Mouse (Mus musculus) bone marrow macrophage, adult 2 months (primary cell): ENCODE data around the gene Cxcr1. TPM values are rescaled to one million over a fixed set of nuclear protein-coding genes. Genes with fewer than 3 reads are reported as not detected.

Experiments
- H3K27ac ChIP-seq: 2 replicates; pipeline ENCODE4 v1.5.1; 2012; ENCODE audit warnings: low read depth, low read length; ENCODE audit not compliant: insufficient read depth
- H3K4me1 ChIP-seq: 2 replicates; pipeline ENCODE4 v1.6.1; 2012; ENCODE audit warnings: low read length; ENCODE audit not compliant: control insufficient read depth, insufficient read depth
- H3K4me3 ChIP-seq: 2 replicates; pipeline ENCODE4 v1.5.1; 2012; ENCODE audit warnings: mild to moderate bottlenecking, low read length, moderate library complexity; ENCODE audit not compliant: insufficient read depth
- CTCF ChIP-seq: IDR thresholded peaks from 2 replicates; pipeline ENCODE4 v1.5.1; 2012; ENCODE audit warnings: low read depth, mild to moderate bottlenecking, low read length, moderate library complexity
- POLR2A ChIP-seq: IDR thresholded peaks from 2 replicates; pipeline ENCODE4 v1.6.1; 2012; ENCODE audit warnings: mild to moderate bottlenecking, low read depth, low read length, borderline replicate concordance
- polyA plus RNA-seq: library from polyadenylated mRNA; stranded (reverse); fragments of >200 nt; gene quantifications from 2 replicates; pipeline ENCODE4 v1.2.4, GENCODE M21; 2012; ENCODE audit not compliant: missing spikeins, insufficient read depth, insufficient read length

Cxcr1 gene
- polyA plus RNA-seq, 1 experiment = not detected

DNA sequence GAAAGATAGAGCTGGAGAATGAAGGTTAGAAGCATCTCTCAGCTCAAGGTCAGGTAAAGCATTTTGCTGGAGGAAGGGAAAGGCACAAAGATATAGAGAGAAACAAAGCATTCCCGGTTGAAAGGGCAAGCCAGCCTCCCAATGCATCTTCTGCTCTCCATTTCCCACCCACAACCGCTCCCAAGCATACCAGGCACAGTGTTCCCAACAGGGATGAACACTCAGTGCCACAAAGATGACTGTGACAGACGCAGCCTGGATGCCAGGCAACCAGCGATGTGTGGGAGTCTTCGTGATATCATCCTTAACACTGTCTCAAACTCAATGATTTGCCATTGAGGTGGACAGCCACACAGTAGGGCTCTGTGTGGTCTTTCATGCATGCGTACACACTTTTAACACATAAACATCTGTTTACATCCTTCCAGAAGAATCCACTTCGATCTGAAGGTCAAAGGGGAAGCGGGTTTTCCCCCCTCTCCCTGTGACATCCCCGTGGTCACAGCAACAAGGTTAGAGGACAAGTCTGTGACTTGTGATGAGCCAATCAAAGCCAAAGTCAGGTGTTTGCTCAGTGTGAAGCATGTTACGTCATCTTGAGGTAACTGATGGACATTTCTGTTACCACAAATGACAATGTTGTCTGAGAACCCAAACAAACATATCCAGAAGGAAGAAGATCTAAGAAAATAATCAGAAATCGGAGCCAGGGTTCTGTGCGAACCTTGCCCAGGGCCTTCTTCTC, 3.5 kb upstream of the Cxcr1 start:
- TF ChIP-seq POLR2A (no peak), CTCF (no peak)
- Histone ChIP-seq H3K4me3 (no peak overlapping the region), H3K27ac (no peak overlapping the region), H3K4me1 (peaks cover 20% of the 10 kb centered on the region)

GRCm38 (mm10) chr1:74196621-74197419, 2.4 kb upstream of the Cxcr1 start:
- H3K27ac ChIP-seq = no peak overlapping the region
- H3K4me1 ChIP-seq = peaks cover 20% of the 10 kb centered on the region
- TF ChIP-seq CTCF (no peak), POLR2A (no peak)
- H3K4me3 ChIP-seq = no peak overlapping the region

DNA sequence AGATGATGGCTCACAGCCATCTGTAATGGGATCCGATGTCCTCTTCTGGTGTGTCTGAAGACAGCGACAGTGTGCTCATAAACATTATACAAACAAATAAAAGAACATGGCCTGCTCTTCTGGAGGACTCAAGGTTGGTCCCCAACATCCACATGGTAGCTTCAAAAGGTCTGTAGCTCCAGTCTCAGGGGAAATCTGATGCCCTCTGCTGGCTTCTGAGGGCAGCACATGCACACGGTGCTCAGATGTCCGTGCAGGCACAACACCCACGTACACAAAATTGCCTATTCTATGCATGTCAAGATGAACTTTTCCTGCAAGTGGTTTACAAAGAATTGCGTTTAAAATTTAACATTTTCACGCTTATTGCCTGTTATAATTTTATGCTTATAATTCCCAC, 1.5 kb upstream of the Cxcr1 start:
- TF ChIP-seq POLR2A = no peak
- TF ChIP-seq CTCF = no peak
- H3K4me3 ChIP-seq = no peak overlapping the region

DNA sequence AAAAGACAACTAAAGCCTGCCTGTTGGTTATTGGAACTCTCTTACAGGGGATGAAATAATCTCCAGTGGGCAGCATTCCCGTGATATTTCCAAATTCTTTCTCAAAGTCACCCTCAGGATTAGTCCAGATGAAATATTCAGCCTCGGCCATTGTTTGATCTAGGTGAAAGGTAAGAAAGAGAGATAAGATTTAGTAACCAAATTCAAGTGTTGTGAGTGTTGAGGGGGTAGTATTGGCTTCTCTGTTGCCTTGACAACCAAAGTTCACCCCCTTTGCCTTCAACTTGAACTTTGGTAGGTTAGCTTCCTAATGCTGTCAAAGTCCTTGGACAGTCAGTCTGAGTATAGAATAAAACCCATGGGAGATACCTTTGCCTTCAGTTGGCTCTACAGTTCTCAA, 1.7 kb downstream of the Cxcr1 start:
- TF ChIP-seq POLR2A (no peak), CTCF (no peak)
- H3K4me3 ChIP-seq = no peak overlapping the region
- H3K27ac ChIP-seq = no peak overlapping the region
- H3K4me1 ChIP-seq = 0 out of 2 replicates have a peak, but pooled peaks cover 5% of the 10 kb centered on the region

More for the DNA sequence above, 1.5 kb upstream of the Cxcr1 start:
- Histone ChIP-seq H3K4me1 (peaks cover 16% of the 10 kb centered on the region), H3K27ac (no peak overlapping the region)

DNA sequence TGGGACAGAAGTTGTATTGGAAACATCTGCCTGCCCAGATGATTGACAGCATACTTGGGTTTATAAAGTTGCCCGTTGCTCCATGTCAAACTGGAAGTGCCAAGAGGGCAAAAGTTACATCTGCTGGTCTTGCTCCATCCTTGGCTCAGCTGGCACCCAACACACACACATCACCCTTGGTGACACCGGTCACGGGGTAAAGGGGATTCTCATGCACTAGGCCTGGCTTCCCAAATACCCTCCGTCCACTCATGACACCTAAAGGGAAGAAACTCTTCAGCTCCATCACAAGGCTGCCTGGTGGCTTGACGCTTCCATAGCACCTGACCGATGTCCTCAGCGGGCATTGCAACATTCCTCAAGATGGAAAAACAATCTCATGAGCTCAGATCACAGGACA, 4.0 kb downstream of the Cxcr1 start:
- 0 out of 2 replicates have a peak, but pooled peaks cover 5% of the 10 kb centered on the region for H3K4me1 ChIP-seq
- TF ChIP-seq POLR2A (no peak), CTCF (no peak)
- no peak overlapping the region for H3K4me3 ChIP-seq
- no peak overlapping the region for H3K27ac ChIP-seq

DNA sequence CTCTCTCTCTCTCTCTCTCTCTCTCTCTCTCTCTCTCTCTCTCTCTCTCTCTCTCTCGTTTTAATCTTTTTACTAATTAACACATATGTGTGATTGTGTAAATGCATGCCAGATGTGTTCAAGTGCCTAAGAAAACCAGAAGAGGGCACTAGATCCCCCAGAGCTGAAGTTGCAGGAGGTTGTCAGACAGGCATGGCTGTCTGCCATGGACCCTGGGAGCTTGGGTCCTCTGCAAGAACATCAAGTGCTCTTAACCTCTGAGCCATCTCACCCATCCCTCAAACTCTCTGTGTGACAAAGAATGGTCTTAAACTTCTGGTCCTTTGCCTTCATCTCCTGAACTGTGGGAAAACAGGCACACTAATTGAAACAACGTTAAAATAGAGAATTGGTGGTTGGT, 11.4 kb downstream of the Cxcr1 start:
- Histone ChIP-seq H3K4me3 (no peak overlapping the region), H3K27ac (no peak overlapping the region), H3K4me1 (no peaks in the 10 kb centered on the region)
- no peak for TF ChIP-seq CTCF
- no peak for TF ChIP-seq POLR2A

DNA sequence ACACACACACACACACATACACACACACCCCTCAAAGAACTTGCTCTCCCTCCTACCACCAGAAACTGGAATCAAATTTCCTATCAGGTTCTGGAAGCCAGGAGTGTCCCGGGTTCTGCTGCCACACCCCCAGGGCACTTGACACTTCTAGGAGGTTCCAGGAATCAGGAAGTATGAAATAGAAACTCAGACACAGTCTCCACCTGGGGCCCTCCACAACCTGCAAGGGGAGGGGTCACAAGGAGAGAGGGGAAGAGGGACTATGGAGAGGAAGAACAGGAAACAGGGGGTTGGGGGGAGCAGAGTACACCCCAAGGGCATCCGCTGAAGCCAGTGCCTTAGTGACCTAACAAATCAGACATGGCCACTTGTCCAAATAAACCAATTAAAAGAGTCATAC, 13.0 kb downstream of the Cxcr1 start:
- Histone ChIP-seq H3K4me3 (no peak overlapping the region), H3K27ac (no peak overlapping the region), H3K4me1 (no peaks in the 10 kb centered on the region)
- TF ChIP-seq POLR2A (no peak), CTCF (no peak)

GRCm38 (mm10) chr1:74179624-74180408, 14.6 kb downstream of the Cxcr1 start:
- no peak for TF ChIP-seq CTCF
- TF ChIP-seq POLR2A = no peak
- Histone ChIP-seq H3K27ac (no peak overlapping the region), H3K4me3 (no peak overlapping the region), H3K4me1 (no peaks in the 10 kb centered on the region)

DNA sequence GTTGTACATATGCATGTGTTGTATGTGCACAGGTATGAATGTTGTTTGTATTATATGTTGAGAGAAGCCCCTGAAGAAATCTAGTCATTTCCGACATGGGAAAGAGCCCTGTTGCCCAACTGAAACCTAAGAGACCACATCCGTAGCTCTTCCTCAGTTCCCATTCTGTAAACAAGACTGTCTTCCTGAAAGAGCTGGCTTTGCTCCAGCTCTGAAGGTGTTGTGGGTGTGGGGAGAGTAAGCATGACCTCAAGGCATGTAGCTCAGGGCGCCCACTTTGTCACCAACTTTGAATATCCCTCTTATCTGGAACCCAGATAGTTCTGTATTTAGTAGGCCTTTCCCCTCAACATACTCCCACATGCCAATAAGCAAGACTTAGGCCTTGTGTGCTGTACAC, 15.8 kb downstream of the Cxcr1 start:
- Histone ChIP-seq H3K4me1 (no peaks in the 10 kb centered on the region), H3K4me3 (no peak overlapping the region), H3K27ac (no peak overlapping the region)
- TF ChIP-seq CTCF = no peak
- TF ChIP-seq POLR2A = no peak
